Mouse (Mus musculus) CH12.LX (cell line): Measurements from ENCODE around the gene Slc9a9. TPM values are rescaled to one million over a fixed set of nuclear protein-coding genes. Genes with fewer than 3 reads are reported as not detected.

Experiments used
- DNase-seq: peaks from one replicate; pipeline ENCODE4 v3.0.0-alpha.2; 2013; ENCODE audit errors: extremely low read depth
- H3K27ac ChIP-seq: 2 replicates; pipeline ENCODE4 v1.5.1; 2012; ENCODE audit warnings: low read depth, mild to moderate bottlenecking, control low read depth, moderate library complexity; ENCODE audit not compliant: insufficient read depth
- H3K27me3 ChIP-seq: replicated peaks from 2 replicates; pipeline ENCODE3; 2012; ENCODE audit warnings: inconsistent platforms
- H3K36me3 ChIP-seq, 2 experiments: replicated peaks in 1 of 2; 2 replicates each; pipeline versions ENCODE3 to v1.6.1; 2012; ENCODE audit warnings: inconsistent platforms in 1 of 2, low read length in 1 of 2, mild to moderate bottlenecking in 1 of 2, mixed read lengths in 1 of 2, moderate library complexity in 1 of 2; ENCODE audit not compliant: control insufficient read depth in 1 of 2, insufficient read depth in 1 of 2
- H3K4me1 ChIP-seq, 2 experiments: 2 replicates each; pipeline ENCODE4 v1.6.1; 2012; ENCODE audit warnings: inconsistent platforms in 1 of 2, moderate library complexity in 1 of 2; ENCODE audit not compliant: insufficient read depth in 2 of 2, control insufficient read depth in 1 of 2
- H3K4me2 ChIP-seq: 2 replicates; pipeline ENCODE4 v1.6.1; 2012; ENCODE audit warnings: low read depth, mild to moderate bottlenecking, control low read depth; ENCODE audit not compliant: poor library complexity, insufficient read depth, severe bottlenecking
- H3K4me3 ChIP-seq, 3 experiments: fragments of 150-350 bp in 1 of 3; sonication (generic) in 1 of 3; replicated peaks in 1 of 3; 2 replicates each; pipeline versions ENCODE3 to v1.5.1; 2011 to 2012; ENCODE audit warnings: low read depth in 2 of 3, low read length in 2 of 3, mild to moderate bottlenecking in 2 of 3, moderate library complexity in 2 of 3, control low read depth in 1 of 3, improper control_type of control experiment in 1 of 3, inconsistent platforms in 1 of 3, mixed read lengths in 1 of 3; ENCODE audit not compliant: poor library complexity in 1 of 3
- H3K79me2 ChIP-seq: replicated peaks from 2 replicates; pipeline ENCODE4 v1.6.1; 2012; ENCODE audit warnings: mild to moderate bottlenecking, moderate library complexity; ENCODE audit not compliant: control insufficient read depth, poor library complexity, insufficient read depth, severe bottlenecking; ENCODE audit errors: extremely low read depth
- H3K9ac ChIP-seq: 2 replicates; pipeline ENCODE4 v1.6.1; 2012; ENCODE audit warnings: low read depth, mild to moderate bottlenecking, control low read depth, moderate library complexity; ENCODE audit not compliant: insufficient read depth
- H3K9me3 ChIP-seq: replicated peaks from 2 replicates; pipeline ENCODE3; 2012; ENCODE audit warnings: low read length, inconsistent platforms, mixed read lengths
- BHLHE40 ChIP-seq: IDR thresholded peaks from 2 replicates; pipeline ENCODE4 v1.6.1; 2011; ENCODE audit warnings: mild to moderate bottlenecking, low read depth, low read length, improper control_type of control experiment
- E2F4 ChIP-seq: IDR thresholded peaks from 2 replicates; pipeline ENCODE4 v1.6.1; 2011; ENCODE audit warnings: low read depth, low read length, improper control_type of control experiment; ENCODE audit not compliant: insufficient replicate concordance
- HCFC1 ChIP-seq: IDR thresholded peaks from 2 replicates; pipeline ENCODE4 v1.6.1; 2012; ENCODE audit warnings: low read depth, mild to moderate bottlenecking, inconsistent platforms, low read length, improper control_type of control experiment
- MAFK ChIP-seq: IDR thresholded peaks from 2 replicates; pipeline ENCODE4 v1.6.1; 2011; ENCODE audit warnings: low read length, improper control_type of control experiment; ENCODE audit not compliant: insufficient replicate concordance
- MAX ChIP-seq: IDR thresholded peaks from 2 replicates; pipeline ENCODE4 v1.6.1; 2011; ENCODE audit warnings: low read length, improper control_type of control experiment
- MAZ ChIP-seq: IDR thresholded peaks from 2 replicates; pipeline ENCODE4 v1.6.1; 2012; ENCODE audit warnings: low read depth, mild to moderate bottlenecking, inconsistent platforms, low read length, improper control_type of control experiment, moderate library complexity
- MXI1 ChIP-seq: IDR thresholded peaks from 2 replicates; pipeline ENCODE4 v1.6.1; 2011; ENCODE audit warnings: mild to moderate bottlenecking, low read depth, low read length, improper control_type of control experiment
- POLR2AphosphoS2 ChIP-seq: IDR thresholded peaks from 2 replicates; pipeline ENCODE4 v1.6.1; 2011; ENCODE audit warnings: low read depth, low read length, improper control_type of control experiment
- RAD21 ChIP-seq: IDR thresholded peaks from 2 replicates; pipeline ENCODE4 v1.6.1; 2011; ENCODE audit warnings: low read depth, mild to moderate bottlenecking, low read length, improper control_type of control experiment, moderate library complexity
- TBP ChIP-seq: conservative IDR thresholded peaks from 2 replicates; pipeline ENCODE4 v1.6.1; 2011; ENCODE audit warnings: low read depth, low read length, improper control_type of control experiment
- TCF12 ChIP-seq: IDR thresholded peaks from 2 replicates; pipeline ENCODE4 v1.6.1; 2014; ENCODE audit warnings: low read depth, mild to moderate bottlenecking, inconsistent platforms, low read length, improper control_type of control experiment
- USF1 ChIP-seq: IDR thresholded peaks from 2 replicates; pipeline ENCODE4 v1.6.1; 2014; ENCODE audit warnings: low read depth, mild to moderate bottlenecking, inconsistent platforms, low read length, improper control_type of control experiment
- ZNF384 ChIP-seq: IDR thresholded peaks from 2 replicates; pipeline ENCODE4 v1.6.1; 2012; ENCODE audit warnings: low read depth, low read length, improper control_type of control experiment, inconsistent platforms
- dilution Hi-C: fragments of 300-500 bp; cut with MboI; formaldehyde crosslinking; loops from 2 replicates; pipeline ENCODE4 v1.14.3; 2020; ENCODE audit warnings: low sequenced_read_pairs; ENCODE audit not compliant: extremely low pct_unique_long_range_greater_than_20kb, extremely low pct_ligation_motif_present
- in situ Hi-C: fragments of 300-500 bp; cut with MboI; formaldehyde crosslinking; loops from 3 replicates; pipeline ENCODE4 v1.14.3; 2019; ENCODE audit warnings: low sequenced_read_pairs, low pct_ligation_motif_present, low pct_unique_long_range_greater_than_20kb, mixed read lengths
- polyA plus RNA-seq: library from polyadenylated mRNA; unstranded; fragments of >175 nt; gene quantifications from 2 replicates; pipeline ENCODE4 v1.2.1, GENCODE M21; 2012; ENCODE audit warnings: low read depth; ENCODE audit not compliant: insufficient read length
- total RNA-seq, 2 experiments: library from RNA; depleted of rRNA; stranded (reverse); fragments of 300-350 nt in 1 of 2; fragments of >200 nt in 1 of 2; gene quantifications; 2 replicates each; pipeline ENCODE4 v1.2.3; 2012 to 2014

Gene Slc9a9
- total RNA-seq (2012; rRNA removed) (not detected in 2 replicates), total RNA-seq (2014; rRNA removed) (not detected in 2 replicates), polyA plus RNA-seq (not detected in 2 replicates)

- Histone ChIP-seq H3K79me2 (no peaks in the 10 kb centered on the region), H3K27ac (no peak within 1 kb of the TSS), H3K4me3 (no peak within 1 kb of the TSS), H3K36me3 (no peaks in the 10 kb centered on the region), H3K9ac (no peak within 1 kb of the TSS), H3K9me3 (peaks cover 77% of the 10 kb centered on the region), H3K4me1 (no peaks in the 10 kb centered on the region), H3K4me2 (no peak within 1 kb of the TSS), H3K27me3 (no peaks in the 10 kb centered on the region)
- dilution Hi-C loops = no loop called here
- in situ Hi-C loops = no loop called here
- no peak for DNase-seq
- TF ChIP-seq MAZ = no peak
- no peak for TF ChIP-seq E2F4
- TF ChIP-seq MAX = no peak
- no peak for TF ChIP-seq MXI1
- TF ChIP-seq USF1 = no peak
- TF ChIP-seq TCF12 = no peak
- TF ChIP-seq RAD21 = no peak
Observed at GRCm38 (mm10) chr9:94669791-94670577, at the start of gene Slc9a9. Gene Slc9a9 (plus strand): TSS chr9:94669909.

DNA sequence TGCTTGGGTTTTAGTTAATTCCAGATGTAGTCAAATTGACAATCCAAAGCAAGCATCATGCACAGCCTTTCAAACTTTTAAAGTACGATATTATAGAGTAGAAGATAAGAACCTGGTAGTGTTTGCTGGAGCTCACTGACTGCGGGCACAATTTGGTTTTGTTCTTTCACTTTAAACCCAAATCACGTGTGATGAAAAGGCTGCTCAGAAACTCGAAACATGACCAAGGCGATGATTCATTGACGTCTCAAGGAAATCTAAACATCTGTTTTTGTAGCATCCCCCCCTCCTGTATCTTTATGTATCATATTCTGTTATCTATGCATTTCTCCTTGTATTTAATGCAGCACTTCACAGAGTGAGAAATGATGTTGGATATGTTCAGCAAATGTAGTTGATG, 49.4 kb upstream of the Slc9a9 start:
- TF ChIP-seq TBP = no peak
- TF ChIP-seq BHLHE40 = no peak
- no peak for TF ChIP-seq POLR2AphosphoS2
- TF ChIP-seq, all 38 proteins: peak for 0
- dilution Hi-C loops = no loop called here
- H3K4me2 ChIP-seq = no peak overlapping the region

DNA sequence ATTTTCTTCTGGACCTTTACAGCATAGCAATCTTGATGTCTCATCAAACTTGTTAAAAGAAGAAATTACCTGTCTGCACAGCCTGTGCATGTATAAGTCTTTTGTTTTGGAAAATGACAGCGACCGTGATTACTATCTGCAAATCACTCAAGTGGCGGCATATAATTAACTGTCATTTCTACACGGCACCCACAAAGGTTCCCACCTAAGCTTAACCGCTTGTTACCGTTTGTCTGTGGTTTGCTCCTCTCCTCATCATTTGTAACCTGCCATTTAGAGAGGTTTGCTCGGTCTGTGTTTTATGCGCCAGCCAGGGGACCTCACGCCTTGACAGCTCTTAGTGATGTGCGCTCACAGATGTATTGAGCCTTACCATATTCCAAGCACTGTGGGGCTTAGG, 48.9 kb upstream of the Slc9a9 start:
- Histone ChIP-seq H3K36me3 (no peaks in the 10 kb centered on the region), H3K79me2 (no peaks in the 10 kb centered on the region), H3K27ac (no peak overlapping the region), H3K4me1 (no peaks in the 10 kb centered on the region), H3K27me3 (no peaks in the 10 kb centered on the region), H3K9me3 (peaks cover 69% of the 10 kb centered on the region), H3K4me3 (no peak overlapping the region), H3K9ac (no peak overlapping the region), H3K4me2 (no peak overlapping the region)
- TF ChIP-seq MAFK (no peak), USF1 (no peak), HCFC1 (no peak), ZNF384 (no peak), RAD21 (no peak)
- DNase-seq = no peak
- dilution Hi-C loops (no loop called here), in situ Hi-C loops (no loop called here)

More for the DNA sequence above, 49.4 kb upstream of the Slc9a9 start:
- Histone ChIP-seq H3K79me2 (no peaks in the 10 kb centered on the region), H3K4me1 (no peaks in the 10 kb centered on the region), H3K27me3 (no peaks in the 10 kb centered on the region), H3K36me3 (no peaks in the 10 kb centered on the region), H3K9me3 (peaks cover 69% of the 10 kb centered on the region), H3K9ac (no peak overlapping the region), H3K27ac (no peak overlapping the region), H3K4me3 (no peak overlapping the region)
- DNase-seq = no peak
- in situ Hi-C loops = no loop called here
